Mouse (Mus musculus) kidney, adult 18-20 months (tissue): ENCODE measurements around the gene Tcf12.

Experiments
- DNase-seq: peaks from one replicate; pipeline ENCODE4 v3.0.0; 2021

Gene Tcf12

GRCm38 (mm10) chr9:71895931-71896724, 215.5 kb downstream of the Tcf12 start:
- DNase-seq = no peak

- DNase-seq = no peak
These were observed 216.4 kb downstream of the Tcf12 start for GRCm38 (mm10) chr9:71895291-71895690.

GRCm38 (mm10) chr9:71894943-71895286, 216.8 kb downstream of the Tcf12 start:
- no peak for DNase-seq

GRCm38 (mm10) chr9:71894246-71894942, 217.3 kb downstream of the Tcf12 start:
- DNase-seq = no peak

GRCm38 (mm10) chr9:71888450-71888849, 223.2 kb downstream of the Tcf12 start:
- no peak for DNase-seq

- DNase-seq = no peak
These were observed 231.0 kb downstream of the Tcf12 start for GRCm38 (mm10) chr9:71880629-71881028.

GRCm38 (mm10) chr9:71879972-71880371, 231.7 kb downstream of the Tcf12 start:
- no peak for DNase-seq

GRCm38 (mm10) chr9:71879415-71879814, 232.3 kb downstream of the Tcf12 start:
- no peak for DNase-seq

- no peak for DNase-seq
These were observed 233.8 kb downstream of the Tcf12 start for GRCm38 (mm10) chr9:71877867-71878266.

- no peak for DNase-seq
These were observed 236.9 kb downstream of the Tcf12 start for GRCm38 (mm10) chr9:71874761-71875160.

GRCm38 (mm10) chr9:71874035-71874572, 237.6 kb downstream of the Tcf12 start:
- no peak for DNase-seq

GRCm38 (mm10) chr9:71863338-71863737, 248.3 kb downstream of the Tcf12 start:
- no peak for DNase-seq

GRCm38 (mm10) chr9:71861629-71862028, 250.0 kb downstream of the Tcf12 start:
- DNase-seq = no peak

GRCm38 (mm10) chr9:71857926-71858325, 253.7 kb downstream of the Tcf12 start:
- no peak for DNase-seq

GRCm38 (mm10) chr9:71853904-71854303, 257.8 kb downstream of the Tcf12 start:
- DNase-seq = no peak

- no peak for DNase-seq
These were observed 261.4 kb downstream of the Tcf12 start for GRCm38 (mm10) chr9:71850283-71850682.

GRCm38 (mm10) chr9:71848392-71848791, 263.3 kb downstream of the Tcf12 start:
- no peak for DNase-seq

GRCm38 (mm10) chr9:71847921-71848320, 263.8 kb downstream of the Tcf12 start:
- no peak for DNase-seq

GRCm38 (mm10) chr9:71841850-71842249, 269.8 kb downstream of the Tcf12 start:
- no peak for DNase-seq

GRCm38 (mm10) chr9:71837366-71837765, 274.3 kb downstream of the Tcf12 start:
- peak; percentile 27 for DNase-seq

GRCm38 (mm10) chr9:71836366-71836765, 275.3 kb downstream of the Tcf12 start:
- DNase-seq = no peak

GRCm38 (mm10) chr9:71835203-71835815, 276.4 kb downstream of the Tcf12 start:
- no peak for DNase-seq

- DNase-seq = no peak
These were observed 277.0 kb downstream of the Tcf12 start for GRCm38 (mm10) chr9:71834707-71835106.
